ENCODE assay signal across 22 mouse cellular contexts in genomic region chr6:85472542-85472941, GRCm38 (mm10). TPM values are rescaled to one million over a fixed set of nuclear protein-coding genes. Genes with fewer than 3 reads are reported as not detected.
"Had no signal": no experiment of that assay in that cellular context is flagged by ENCODE, and none has a peak within 500 bp of the region (broad histone marks: within the 10 kb centered on the region; RNA-seq: fewer than 3 reads in every experiment).

No protein-coding gene starts in this region.

- DNase-seq: right cerebral cortex, adult 18-20 months; right cerebral cortex, postnatal 14 days; right cerebral cortex, postnatal 25 days; right cerebral cortex, postnatal 4 days; spleen, adult 18-20 months; thymus, adult 18-20 months; thymus, adult 2 months; thymus, postnatal 14 days; thymus, postnatal 25 days; thymus, postnatal 36 days; thymus, postnatal 4 days had no signal

- H3K27ac ChIP-seq: neural tube, embryonic 13.5 days; neural tube, embryonic 15.5 days; stomach, embryonic 15.5 days; stomach, postnatal 0 days had no signal

- H3K27me3 ChIP-seq: neural tube, embryonic 15.5 days; stomach, embryonic 15.5 days had no signal

- H3K4me3 ChIP-seq: neural tube, embryonic 13.5 days; neural tube, embryonic 15.5 days; stomach, embryonic 15.5 days had no signal

- H3K4me1 ChIP-seq: neural tube, embryonic 13.5 days; neural tube, embryonic 15.5 days; stomach, embryonic 15.5 days had no signal

- H3K4me2 ChIP-seq: neural tube, embryonic 13.5 days; neural tube, embryonic 15.5 days; stomach, embryonic 15.5 days had no signal

- H3K9ac ChIP-seq: neural tube, embryonic 13.5 days; neural tube, embryonic 15.5 days; stomach, embryonic 15.5 days had no signal

- H3K9me3 ChIP-seq: neural tube, embryonic 13.5 days; neural tube, embryonic 15.5 days; stomach, embryonic 15.5 days had no signal

RNA-seq across cellular contexts. Expression of gene Fbxo41, which starts 30.3 kb away (rescaled TPM):
- total RNA-seq: neutrophil, adult 5-6 weeks had no signal

RNA-seq across cellular contexts. Expression of gene Egr4, which starts 40.8 kb away (rescaled TPM):
- total RNA-seq: neutrophil, adult 5-6 weeks had no signal
- polyA plus RNA-seq: neural tube, embryonic 13.5 days; neural tube, embryonic 14.5 days; small intestine, adult 2 months; stomach, embryonic 14.5 days; stomach, embryonic 15.5 days; stomach, embryonic 16.5 days; stomach, postnatal 0 days; thymus, postnatal 0 days; urinary bladder, adult 2 months had no signal
